Comparison of ENCODE assay signal across 25 mouse cellular contexts in the genomic region with DNA sequence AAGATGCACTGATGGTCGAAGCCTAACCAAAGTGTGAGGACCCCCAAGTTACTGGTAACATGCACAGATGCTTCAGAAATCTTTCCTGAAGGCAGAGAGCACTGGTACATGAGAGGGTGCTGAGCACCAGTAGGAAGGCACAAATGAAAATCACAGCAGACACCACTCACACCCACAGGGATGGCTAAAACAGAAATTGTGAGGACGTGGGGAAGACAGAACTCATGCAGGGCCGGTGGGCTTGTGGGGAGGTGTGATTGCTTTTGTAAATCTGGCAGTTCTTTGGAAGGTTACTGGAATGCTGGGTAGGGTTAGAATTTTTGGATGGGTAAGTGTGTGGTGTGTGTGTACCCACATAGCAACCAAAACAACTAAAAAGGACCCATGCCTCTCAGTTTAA. TPM values are rescaled to one million over a fixed set of nuclear protein-coding genes. Genes with fewer than 3 reads are reported as not detected.
DNase-seq lines count a peak whose midpoint lies in the region; ATAC-seq and TF ChIP-seq lines count a peak whose summit lies in the region.
"Had no signal": no experiment of that assay in that cellular context is flagged by ENCODE, and none has a peak within 500 bp of the region (broad histone marks: within the 10 kb centered on the region; RNA-seq: fewer than 3 reads in every experiment).

No protein-coding gene starts in this region.

- 78% methylated on average over 3 of the region's 3 CpGs for WGBS in forebrain, embryonic 14.5 days
- WGBS in forebrain, embryonic 10.5 days: 90% methylated on average over 3 of the region's 3 CpGs
- 64% methylated on average over 3 of the region's 3 CpGs for whole genome bisulfite sequencing in hindbrain, embryonic 16.5 days
- WGBS in hindbrain, embryonic 13.5 days: 85% methylated on average over 3 of the region's 3 CpGs
- WGBS in midbrain, embryonic 14.5 days: 85% methylated on average over 3 of the region's 3 CpGs
- WGBS in midbrain, postnatal 0 days: 78% methylated on average over 3 of the region's 3 CpGs

- H3K36me3 ChIP-seq in forebrain, embryonic 14.5 days (ENCODE audit: control insufficient read depth, insufficient read depth, low read length): peaks cover 80% of the 10 kb centered on the region
- peaks cover 98% of the 10 kb centered on the region for H3K36me3 ChIP-seq in forebrain, embryonic 10.5 days (replicated peaks)
- peaks cover 33% of the 10 kb centered on the region for H3K36me3 ChIP-seq in hindbrain, embryonic 16.5 days (ENCODE audit: control insufficient read depth, insufficient read depth, low read length)
- peaks cover 78% of the 10 kb centered on the region for H3K36me3 ChIP-seq in hindbrain, embryonic 13.5 days
- peaks cover 87% of the 10 kb centered on the region for H3K36me3 ChIP-seq in midbrain, embryonic 14.5 days (ENCODE audit: control insufficient read depth, insufficient read depth, low read length)
- H3K36me3 ChIP-seq in midbrain, postnatal 0 days (ENCODE audit: insufficient read depth, low read length): peaks cover 42% of the 10 kb centered on the region

- no peak for DNase-seq in forebrain, embryonic 14.5 days (ENCODE audit: low spot score)
- DNase-seq in forebrain, embryonic 10.5 days (ENCODE audit: extremely low spot score, low spot score): no peak
- no peak for DNase-seq in midbrain, embryonic 14.5 days
- no peak for DNase-seq in midbrain, postnatal 0 days (ENCODE audit: low spot score)
- no peak for DNase-seq in adrenal gland, postnatal 25 days
- DNase-seq: adrenal gland, postnatal 36 days; B cell, adult 2 months; gastrocnemius, postnatal 25 days; heart, adult 11 months; kidney, adult 9 months; liver, embryonic 13.5 days; lung, adult 18-20 months; lung, postnatal 4 days; thymus, postnatal 4 days had no signal

- H3K4me1 ChIP-seq in forebrain, embryonic 14.5 days (ENCODE audit: control insufficient read depth, insufficient read depth, low read length): peaks cover 6% of the 10 kb centered on the region
- H3K4me1 ChIP-seq in forebrain, embryonic 10.5 days: peaks cover 8% of the 10 kb centered on the region; the same call in 1 of the 2 replicates
- peaks cover 10% of the 10 kb centered on the region for H3K4me1 ChIP-seq in hindbrain, embryonic 16.5 days (ENCODE audit: control insufficient read depth, insufficient read depth, low read depth, low read length)
- peaks cover 13% of the 10 kb centered on the region for H3K4me1 ChIP-seq in hindbrain, embryonic 13.5 days (replicated peaks)
- H3K4me1 ChIP-seq in midbrain, embryonic 14.5 days (ENCODE audit: control insufficient read depth, insufficient read depth, low read length): peaks cover 5% of the 10 kb centered on the region; the same call in 1 of the 2 replicates
- no peaks in the 10 kb centered on the region for H3K4me1 ChIP-seq in midbrain, postnatal 0 days (ENCODE audit: insufficient read depth, low read length)
- H3K4me1 ChIP-seq: limb, embryonic 10.5 days; liver, embryonic 13.5 days had no signal

- TF ChIP-seq CTCF in midbrain, postnatal 0 days (IDR thresholded peaks at IDR 0.05): no peak

- peak overlapping the region; percentile 49; the same call in 1 of the 2 replicates for H3K27ac ChIP-seq in forebrain, embryonic 14.5 days (ENCODE audit: low read depth, low read length)
- H3K27ac ChIP-seq in forebrain, embryonic 10.5 days: no peak overlapping the region
- H3K27ac ChIP-seq in hindbrain, embryonic 16.5 days (ENCODE audit: low read depth, low read length): peak overlapping the region; percentile 29; the same call in 1 of the 2 replicates
- no peak overlapping the region; the same call in none of the 2 replicates for H3K27ac ChIP-seq in hindbrain, embryonic 13.5 days
- 0 out of 2 replicates have a peak overlapping the region, but pooled peaks have one; percentile 3 for H3K27ac ChIP-seq in midbrain, embryonic 14.5 days (replicated peaks; ENCODE audit: low read depth, low read length)
- H3K27ac ChIP-seq in midbrain, postnatal 0 days (ENCODE audit: low read depth, low read length): no peak overlapping the region
- H3K27ac ChIP-seq: embryonic facial prominence, embryonic 13.5 days; heart, embryonic 10.5 days; limb, embryonic 10.5 days; limb, embryonic 15.5 days; liver, embryonic 13.5 days had no signal

- H3K9me3 ChIP-seq in forebrain, embryonic 14.5 days (replicated peaks; ENCODE audit: control insufficient read depth, low read length): no peaks in the 10 kb centered on the region
- no peaks in the 10 kb centered on the region for H3K9me3 ChIP-seq in forebrain, embryonic 10.5 days
- H3K9me3 ChIP-seq in hindbrain, embryonic 16.5 days (ENCODE audit: control insufficient read depth, low read length): no peaks in the 10 kb centered on the region
- H3K9me3 ChIP-seq in hindbrain, embryonic 13.5 days: no peaks in the 10 kb centered on the region
- H3K9me3 ChIP-seq in midbrain, embryonic 14.5 days (ENCODE audit: control insufficient read depth, low read length): no peaks in the 10 kb centered on the region
- no peaks in the 10 kb centered on the region for H3K9me3 ChIP-seq in midbrain, postnatal 0 days (ENCODE audit: low read length)
- H3K9me3 ChIP-seq: embryonic facial prominence, embryonic 13.5 days; heart, embryonic 10.5 days; heart, embryonic 15.5 days; limb, embryonic 10.5 days; limb, embryonic 15.5 days; liver, embryonic 13.5 days; megakaryocyte, embryonic 14.5 days; midbrain, embryonic 13.5 days had no signal

- no peaks in the 10 kb centered on the region for H3K27me3 ChIP-seq in forebrain, embryonic 14.5 days (replicated peaks; ENCODE audit: control insufficient read depth, insufficient read depth, low read length)
- no peaks in the 10 kb centered on the region for H3K27me3 ChIP-seq in forebrain, embryonic 10.5 days (ENCODE audit: poor library complexity, severe bottlenecking)
- no peaks in the 10 kb centered on the region for H3K27me3 ChIP-seq in hindbrain, embryonic 16.5 days (replicated peaks; ENCODE audit: control insufficient read depth, insufficient read depth, low read length)
- H3K27me3 ChIP-seq in hindbrain, embryonic 13.5 days: no peaks in the 10 kb centered on the region
- no peaks in the 10 kb centered on the region for H3K27me3 ChIP-seq in midbrain, embryonic 14.5 days (ENCODE audit: control insufficient read depth, insufficient read depth, low read length)
- H3K27me3 ChIP-seq in midbrain, postnatal 0 days (ENCODE audit: insufficient read depth, low read length): no peaks in the 10 kb centered on the region
- H3K27me3 ChIP-seq: embryonic facial prominence, embryonic 13.5 days; heart, embryonic 15.5 days; limb, embryonic 15.5 days; liver, embryonic 13.5 days; megakaryocyte, embryonic 14.5 days; midbrain, embryonic 13.5 days had no signal

- H3K4me3 ChIP-seq in forebrain, embryonic 14.5 days (ENCODE audit: low read depth, low read length): no peak overlapping the region
- H3K4me3 ChIP-seq in forebrain, embryonic 10.5 days: no peak overlapping the region
- no peak overlapping the region for H3K4me3 ChIP-seq in hindbrain, embryonic 16.5 days (ENCODE audit: low read length)
- no peak overlapping the region for H3K4me3 ChIP-seq in hindbrain, embryonic 13.5 days
- H3K4me3 ChIP-seq in midbrain, embryonic 14.5 days (replicated peaks; ENCODE audit: low read depth, low read length): no peak overlapping the region
- H3K4me3 ChIP-seq in midbrain, postnatal 0 days (ENCODE audit: low read depth, low read length): no peak overlapping the region
- H3K4me3 ChIP-seq: embryonic facial prominence, embryonic 13.5 days; heart, embryonic 10.5 days; heart, embryonic 15.5 days; limb, embryonic 10.5 days; limb, embryonic 15.5 days; liver, embryonic 13.5 days; megakaryocyte, embryonic 14.5 days; midbrain, embryonic 13.5 days had no signal

- H3K9ac ChIP-seq in forebrain, embryonic 14.5 days (ENCODE audit: low read length): no peak overlapping the region
- no peak overlapping the region for H3K9ac ChIP-seq in hindbrain, embryonic 16.5 days (ENCODE audit: low read depth, low read length)
- H3K9ac ChIP-seq in hindbrain, embryonic 13.5 days: no peak overlapping the region
- H3K9ac ChIP-seq in midbrain, embryonic 14.5 days (replicated peaks; ENCODE audit: low read length): no peak overlapping the region
- no peak overlapping the region for H3K9ac ChIP-seq in midbrain, postnatal 0 days (replicated peaks; ENCODE audit: low read length, poor library complexity, severe bottlenecking)
- H3K9ac ChIP-seq: embryonic facial prominence, embryonic 13.5 days; heart, embryonic 15.5 days; limb, embryonic 15.5 days; liver, embryonic 13.5 days; midbrain, embryonic 13.5 days had no signal

- H3K4me2 ChIP-seq in forebrain, embryonic 14.5 days (ENCODE audit: low read length): no peak overlapping the region
- H3K4me2 ChIP-seq in hindbrain, embryonic 16.5 days (ENCODE audit: low read length): no peak overlapping the region
- no peak overlapping the region for H3K4me2 ChIP-seq in hindbrain, embryonic 13.5 days
- no peak overlapping the region for H3K4me2 ChIP-seq in midbrain, embryonic 14.5 days (ENCODE audit: low read length)
- no peak overlapping the region for H3K4me2 ChIP-seq in midbrain, postnatal 0 days (ENCODE audit: low read depth, low read length, poor library complexity, severe bottlenecking)
- H3K4me2 ChIP-seq: embryonic facial prominence, embryonic 13.5 days; heart, embryonic 15.5 days; limb, embryonic 15.5 days; liver, embryonic 13.5 days; midbrain, embryonic 13.5 days had no signal

- no peak for ATAC-seq in forebrain, embryonic 14.5 days
- ATAC-seq in hindbrain, embryonic 16.5 days: no peak
- ATAC-seq in hindbrain, embryonic 13.5 days (ENCODE audit: low FRiP score): no peak
- ATAC-seq in midbrain, embryonic 14.5 days (ENCODE audit: low FRiP score, low TSS enrichment): no peak
- ATAC-seq in midbrain, postnatal 0 days (ENCODE audit: low FRiP score): no peak
- ATAC-seq: intestine, postnatal 0 days; lung, postnatal 0 days; midbrain, embryonic 13.5 days had no signal

RNA-seq across cellular contexts. Expression of gene Cep95, which starts 28.1 kb away (rescaled TPM):
- polyA plus RNA-seq in forebrain, embryonic 14.5 days (2014; fragmentation: Nextera tagmentation; extraction: Ambion mirVana): 12.2 and 14.2 TPM in 2 replicates
- 18.7 and 20.0 TPM in 2 replicates for polyA plus RNA-seq in forebrain, embryonic 10.5 days (2016; fragmentation: Nextera tagmentation; extraction: Ambion mirVana)
- 12.2 and 15.3 TPM in 2 replicates for polyA plus RNA-seq in hindbrain, embryonic 16.5 days (2015; fragmentation: Nextera tagmentation; extraction: Ambion mirVana)
- polyA plus RNA-seq in hindbrain, embryonic 13.5 days (2015; fragmentation: Nextera tagmentation; extraction: Ambion mirVana): 15.7 and 18.2 TPM in 2 replicates
- 13.9 and 14.4 TPM in 2 replicates for polyA plus RNA-seq in midbrain, embryonic 14.5 days (2014; fragmentation: Nextera tagmentation; extraction: Ambion mirVana)
- 6.0 and 13.3 TPM in 2 replicates for total RNA-seq in midbrain, postnatal 0 days (2014; rRNA removed)
- polyA plus RNA-seq in midbrain, postnatal 0 days (2015; fragmentation: Nextera tagmentation; extraction: Ambion mirVana): 6.0 and 7.9 TPM in 2 replicates
- total RNA-seq in adrenal gland, postnatal 25 days (2021): 10.5 and 14.7 TPM in 2 replicates

RNA-seq across cellular contexts. Expression of gene Ddx5, which starts 28.2 kb away (rescaled TPM):
- polyA plus RNA-seq in forebrain, embryonic 14.5 days (2014; fragmentation: Nextera tagmentation; extraction: Ambion mirVana): 504 and 550 TPM in 2 replicates
- polyA plus RNA-seq in forebrain, embryonic 10.5 days (2016; fragmentation: Nextera tagmentation; extraction: Ambion mirVana): 311 and 330 TPM in 2 replicates
- 315 and 329 TPM in 2 replicates for polyA plus RNA-seq in hindbrain, embryonic 16.5 days (2015; fragmentation: Nextera tagmentation; extraction: Ambion mirVana)
- 431 and 450 TPM in 2 replicates for polyA plus RNA-seq in hindbrain, embryonic 13.5 days (2015; fragmentation: Nextera tagmentation; extraction: Ambion mirVana)
- 470 and 537 TPM in 2 replicates for polyA plus RNA-seq in midbrain, embryonic 14.5 days (2014; fragmentation: Nextera tagmentation; extraction: Ambion mirVana)
- 408 and 459 TPM in 2 replicates for total RNA-seq in midbrain, postnatal 0 days (2014; rRNA removed)
- polyA plus RNA-seq in midbrain, postnatal 0 days (2015; fragmentation: Nextera tagmentation; extraction: Ambion mirVana): 260 and 301 TPM in 2 replicates
- total RNA-seq in adrenal gland, postnatal 25 days (2021): 703 and 926 TPM in 2 replicates

RNA-seq across cellular contexts. Expression of gene Polg2, which starts 37.8 kb away (rescaled TPM):
- 9.1 and 10.1 TPM in 2 replicates for polyA plus RNA-seq in forebrain, embryonic 14.5 days (2014; fragmentation: Nextera tagmentation; extraction: Ambion mirVana)
- 10.1 and 10.9 TPM in 2 replicates for polyA plus RNA-seq in forebrain, embryonic 10.5 days (2016; fragmentation: Nextera tagmentation; extraction: Ambion mirVana)
- 9.1 and 9.9 TPM in 2 replicates for polyA plus RNA-seq in hindbrain, embryonic 16.5 days (2015; fragmentation: Nextera tagmentation; extraction: Ambion mirVana)
- polyA plus RNA-seq in hindbrain, embryonic 13.5 days (2015; fragmentation: Nextera tagmentation; extraction: Ambion mirVana): 9.1 and 9.7 TPM in 2 replicates
- polyA plus RNA-seq in midbrain, embryonic 14.5 days (2014; fragmentation: Nextera tagmentation; extraction: Ambion mirVana): 9.4 and 9.5 TPM in 2 replicates
- total RNA-seq in midbrain, postnatal 0 days (2014; rRNA removed): 6.6 and 9.8 TPM in 2 replicates
- 9.7 and 10.5 TPM in 2 replicates for polyA plus RNA-seq in midbrain, postnatal 0 days (2015; fragmentation: Nextera tagmentation; extraction: Ambion mirVana)
- 7.1 and 8.4 TPM in 2 replicates for total RNA-seq in adrenal gland, postnatal 25 days (2021)

Comparison
In these comparisons a context has a peak if more than half of its experiments do, and no peak if none do; other contexts are left out.
1. H3K27ac ChIP-seq: peak in forebrain, embryonic 14.5 days (single experiment), hindbrain, embryonic 16.5 days (single experiment) and midbrain, embryonic 14.5 days (single experiment); none in forebrain, embryonic 10.5 days (single experiment), hindbrain, embryonic 13.5 days (single experiment) and midbrain, postnatal 0 days (single experiment).